Mouse (Mus musculus) lung, adult 2 months (tissue): ENCODE measurements at regions not wholly inside any gene's neighbourhood (a gene's known extent, or its start where the extent isn't known, plus 50 kb on each side); places are given as distances from the start of the nearest gene placed in this dataset.

Experiments used
- CTCF ChIP-seq: fragments of 200-500 bp; IDR thresholded peaks from 2 replicates; pipeline ENCODE4 v1.5.1; 2011; ENCODE audit warnings: mild to moderate bottlenecking, low read length, control low read depth; ENCODE audit not compliant: insufficient read depth
- POLR2A ChIP-seq: fragments of 200-500 bp; IDR thresholded peaks from 2 replicates; pipeline ENCODE4 v1.6.1; 2011; ENCODE audit warnings: low read depth, mild to moderate bottlenecking, control low read depth, low read length, borderline replicate concordance; ENCODE audit errors: extremely low read depth

DNA sequence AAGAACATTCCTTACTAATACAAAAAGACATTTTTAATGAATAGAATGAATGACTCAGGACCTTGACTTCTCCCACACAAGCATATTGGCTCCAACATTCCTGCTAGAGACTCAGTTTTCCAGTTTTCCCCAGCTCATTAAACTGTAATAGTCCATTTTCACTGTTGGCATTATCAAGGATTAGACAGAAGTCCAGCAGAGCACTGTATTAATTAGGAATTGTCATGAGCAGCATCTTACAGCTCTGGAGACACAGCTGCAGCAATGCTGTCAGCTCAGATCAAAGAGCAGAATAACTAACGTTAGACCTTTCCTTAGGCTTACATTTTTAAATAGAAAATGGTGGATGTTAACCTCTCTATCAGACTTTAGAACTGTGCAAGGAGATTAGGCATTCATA is 419.5 kb upstream of the 2610001J05Rik start:
- TF ChIP-seq CTCF: no peak
- no peak for TF ChIP-seq POLR2A
